Mouse (Mus musculus) forebrain, embryonic 12.5 days (tissue): ENCODE data around the gene Brip1. TPM values are rescaled to one million over a fixed set of nuclear protein-coding genes. Genes with fewer than 3 reads are reported as not detected.
"Not testable (repeated sequence)": the region's sequence is repeated elsewhere in the genome, so short reads cannot be mapped to it uniquely, and the experiment has no call there.

ENCODE experiments used
- ATAC-seq: fragments of 200-750 bp; cut with Nextera tagmentation; 2 replicates; pipeline ENCODE4 v1.8.0; 2017; ENCODE audit warnings: moderate TSS enrichment; ENCODE audit not compliant: low FRiP score
- H3K27ac ChIP-seq: fragments of 300-500 bp; sonication (generic); 2 replicates; pipeline ENCODE4 v1.5.1; 2016; ENCODE audit warnings: mild to moderate bottlenecking
- H3K27me3 ChIP-seq: fragments of 300-500 bp; sonication (generic); 2 replicates; pipeline ENCODE4 v1.6.1; 2016; ENCODE audit warnings: mild to moderate bottlenecking
- H3K36me3 ChIP-seq: fragments of 300-500 bp; sonication (generic); replicated peaks from 2 replicates; pipeline ENCODE4 v1.6.1; 2016; ENCODE audit warnings: mild to moderate bottlenecking
- H3K4me1 ChIP-seq: fragments of 300-500 bp; sonication (generic); 2 replicates; pipeline ENCODE4 v1.6.1; 2016
- H3K4me2 ChIP-seq: fragments of 300-500 bp; sonication (generic); 2 replicates; pipeline ENCODE4 v1.6.1; 2016; ENCODE audit warnings: mild to moderate bottlenecking, moderate library complexity
- H3K4me3 ChIP-seq: fragments of 300-500 bp; sonication (generic); replicated peaks from 2 replicates; pipeline ENCODE4 v1.5.1; 2016; ENCODE audit warnings: mild to moderate bottlenecking
- H3K9ac ChIP-seq: fragments of 300-500 bp; sonication (generic); 2 replicates; pipeline ENCODE4 v1.6.1; 2016; ENCODE audit warnings: mild to moderate bottlenecking
- H3K9me3 ChIP-seq: fragments of 300-500 bp; sonication (generic); 2 replicates; pipeline ENCODE4 v1.6.1; 2016
- WGBS: fragments of 180-500 bp; shearing (Covaris S2); methylation state at CpG from one replicate; pipeline ENCODE4 v1.1.7; 2016; 5-methylcytosine and 5-hydroxymethylcytosine counted together
- polyA plus RNA-seq: library from polyadenylated mRNA; unstranded; fragments of >200 nt; fragmentation: Nextera tagmentation; extraction: Ambion mirVana; gene quantifications from 2 replicates; pipeline ENCODE4 v1.2.1, GENCODE M21; 2016

Gene Brip1
- polyA plus RNA-seq, 1 experiment from 2014 or later = 9.3 TPM

GRCm38 (mm10) chr11:86185224-86185623 lies 15.8 kb downstream of the Brip1 start:
- not testable (repeated sequence) for H3K27ac ChIP-seq, ATAC-seq, H3K36me3 ChIP-seq, H3K4me1 ChIP-seq, H3K27me3 ChIP-seq, H3K4me2 ChIP-seq, H3K9ac ChIP-seq, H3K4me3 ChIP-seq, H3K9me3 ChIP-seq
- WGBS = 93% methylated on average over 7 of the region's 7 CpGs

- 86% methylated on average over 3 of the region's 3 CpGs for WGBS
Measured at GRCm38 (mm10) chr11:86175833-86176232, 25.2 kb downstream of the Brip1 start.

GRCm38 (mm10) chr11:86174173-86174572 lies 26.8 kb downstream of the Brip1 start:
- Histone ChIP-seq H3K36me3 (no peaks in the 10 kb centered on the region), H3K4me1 (no peaks in the 10 kb centered on the region), H3K9me3 (no peaks in the 10 kb centered on the region), H3K9ac (no peak overlapping the region), H3K4me3 (no peak overlapping the region), H3K27ac (no peak overlapping the region), H3K27me3 (no peaks in the 10 kb centered on the region), H3K4me2 (no peak overlapping the region)
- 65% methylated on average over 2 of the region's 2 CpGs for WGBS
- no peak for ATAC-seq

More at GRCm38 (mm10) chr11:86175833-86176232, 25.2 kb downstream of the Brip1 start:
- no peak overlapping the region for H3K27ac ChIP-seq
- no peaks in the 10 kb centered on the region for H3K9me3 ChIP-seq
- H3K4me1 ChIP-seq = no peaks in the 10 kb centered on the region
- H3K4me2 ChIP-seq = no peak overlapping the region
- H3K36me3 ChIP-seq = no peaks in the 10 kb centered on the region
- H3K4me3 ChIP-seq = no peak overlapping the region
- H3K27me3 ChIP-seq = no peaks in the 10 kb centered on the region
- ATAC-seq = no peak
- no peak overlapping the region for H3K9ac ChIP-seq

GRCm38 (mm10) chr11:86170743-86171142 lies 30.2 kb downstream of the Brip1 start:
- no peak overlapping the region for H3K4me2 ChIP-seq
- ATAC-seq = no peak
- no peak overlapping the region for H3K27ac ChIP-seq
- no peak overlapping the region for H3K4me3 ChIP-seq
- H3K4me1 ChIP-seq = no peaks in the 10 kb centered on the region
- 89% methylated on average over 2 of the region's 2 CpGs for WGBS
- no peaks in the 10 kb centered on the region for H3K27me3 ChIP-seq
- no peak overlapping the region for H3K9ac ChIP-seq
- no peaks in the 10 kb centered on the region for H3K36me3 ChIP-seq
- no peaks in the 10 kb centered on the region for H3K9me3 ChIP-seq

- 74% methylated on average over 2 of the region's 2 CpGs for WGBS
- H3K9ac ChIP-seq = no peak overlapping the region
- no peaks in the 10 kb centered on the region for H3K9me3 ChIP-seq
- no peak for ATAC-seq
- no peak overlapping the region for H3K4me3 ChIP-seq
- no peaks in the 10 kb centered on the region for H3K36me3 ChIP-seq
- no peak overlapping the region for H3K27ac ChIP-seq
- H3K27me3 ChIP-seq = no peaks in the 10 kb centered on the region
- H3K4me2 ChIP-seq = no peak overlapping the region
- no peaks in the 10 kb centered on the region for H3K4me1 ChIP-seq
Measured at GRCm38 (mm10) chr11:86160251-86160650, 40.7 kb downstream of the Brip1 start.

- ATAC-seq = no peak
- no peak overlapping the region for H3K4me3 ChIP-seq
- H3K27ac ChIP-seq = no peak overlapping the region
- no peak overlapping the region for H3K4me2 ChIP-seq
- 35% methylated on average over 2 of the region's 2 CpGs for WGBS
- H3K36me3 ChIP-seq = no peaks in the 10 kb centered on the region
- no peak overlapping the region for H3K9ac ChIP-seq
- H3K27me3 ChIP-seq = no peaks in the 10 kb centered on the region
- no peaks in the 10 kb centered on the region for H3K4me1 ChIP-seq
- H3K9me3 ChIP-seq = no peaks in the 10 kb centered on the region
Measured at GRCm38 (mm10) chr11:86158950-86159349, 42.0 kb downstream of the Brip1 start.

GRCm38 (mm10) chr11:86155638-86156037 lies 45.4 kb downstream of the Brip1 start:
- 0 out of 2 replicates have a peak, but pooled peaks cover 3% of the 10 kb centered on the region for H3K36me3 ChIP-seq
- no peaks in the 10 kb centered on the region for H3K9me3 ChIP-seq
- H3K4me2 ChIP-seq = no peak overlapping the region
- H3K4me3 ChIP-seq = no peak overlapping the region
- H3K27ac ChIP-seq = no peak overlapping the region
- 79% methylated on average over 5 of the region's 5 CpGs for WGBS
- H3K9ac ChIP-seq = no peak overlapping the region
- ATAC-seq = no peak
- H3K4me1 ChIP-seq = no peaks in the 10 kb centered on the region
- no peaks in the 10 kb centered on the region for H3K27me3 ChIP-seq

- no peak for ATAC-seq
- Histone ChIP-seq H3K4me2 (no peak overlapping the region), H3K4me1 (no peaks in the 10 kb centered on the region), H3K9ac (no peak overlapping the region), H3K27ac (no peak overlapping the region), H3K4me3 (no peak overlapping the region), H3K36me3 (no peaks in the 10 kb centered on the region), H3K27me3 (no peaks in the 10 kb centered on the region), H3K9me3 (no peaks in the 10 kb centered on the region)
- WGBS = 90% methylated on average over 3 of the region's 3 CpGs
Measured at GRCm38 (mm10) chr11:86131324-86131723, 69.7 kb downstream of the Brip1 start.

GRCm38 (mm10) chr11:86117078-86117869 lies 83.7 kb downstream of the Brip1 start:
- Histone ChIP-seq H3K9me3 (no peaks in the 10 kb centered on the region), H3K36me3 (no peaks in the 10 kb centered on the region), H3K27ac (no peak overlapping the region), H3K4me1 (no peaks in the 10 kb centered on the region), H3K4me3 (no peak overlapping the region), H3K4me2 (no peak overlapping the region), H3K27me3 (no peaks in the 10 kb centered on the region), H3K9ac (no peak overlapping the region)
- WGBS = 86% methylated on average over 7 of the region's 7 CpGs
- no peak for ATAC-seq

GRCm38 (mm10) chr11:86115955-86116354 lies 85.0 kb downstream of the Brip1 start:
- Histone ChIP-seq H3K27me3 (no peaks in the 10 kb centered on the region), H3K36me3 (no peaks in the 10 kb centered on the region), H3K4me3 (no peak overlapping the region), H3K27ac (no peak overlapping the region), H3K4me2 (no peak overlapping the region), H3K9ac (no peak overlapping the region), H3K4me1 (no peaks in the 10 kb centered on the region), H3K9me3 (no peaks in the 10 kb centered on the region)
- no peak for ATAC-seq
- 89% methylated on average over 1 of the region's 1 CpGs for WGBS

- Histone ChIP-seq H3K27me3 (no peaks in the 10 kb centered on the region), H3K36me3 (peaks cover 7% of the 10 kb centered on the region; the same call in 1 of the 2 replicates), H3K4me2 (no peak overlapping the region), H3K4me3 (no peak overlapping the region), H3K4me1 (no peaks in the 10 kb centered on the region), H3K27ac (no peak overlapping the region), H3K9ac (no peak overlapping the region), H3K9me3 (no peaks in the 10 kb centered on the region)
- ATAC-seq = no peak
- WGBS = 97% methylated on average over 4 of the region's 4 CpGs
Measured at GRCm38 (mm10) chr11:86107276-86107675, 93.7 kb downstream of the Brip1 start.

GRCm38 (mm10) chr11:86106596-86106995 lies 94.4 kb downstream of the Brip1 start:
- Histone ChIP-seq H3K4me1 (no peaks in the 10 kb centered on the region), H3K36me3 (peaks cover 7% of the 10 kb centered on the region; the same call in 1 of the 2 replicates), H3K9me3 (no peaks in the 10 kb centered on the region), H3K4me2 (no peak overlapping the region), H3K27me3 (no peaks in the 10 kb centered on the region), H3K27ac (no peak overlapping the region), H3K9ac (no peak overlapping the region), H3K4me3 (no peak overlapping the region)
- ATAC-seq = no peak

GRCm38 (mm10) chr11:86101191-86101590 lies 99.8 kb downstream of the Brip1 start:
- no peak for ATAC-seq
- H3K27ac ChIP-seq = no peak overlapping the region
- no peak overlapping the region for H3K9ac ChIP-seq
- peaks cover 4% of the 10 kb centered on the region; the same call in 1 of the 2 replicates for H3K36me3 ChIP-seq
- 93% methylated on average over 6 of the region's 6 CpGs for WGBS
- H3K27me3 ChIP-seq = no peaks in the 10 kb centered on the region
- no peak overlapping the region for H3K4me3 ChIP-seq
- no peaks in the 10 kb centered on the region for H3K9me3 ChIP-seq
- H3K4me1 ChIP-seq = no peaks in the 10 kb centered on the region
- H3K4me2 ChIP-seq = no peak overlapping the region
